Mouse (Mus musculus) kidney, postnatal 4 days (tissue): ENCODE measurements around the gene Glp2r.
A peak's percentile ranks its signal among the peaks of the same experiment; 100 is the strongest.

ENCODE experiments used
- DNase-seq, 2 experiments: peaks; one replicate each; pipeline ENCODE4 v3.0.0; 2021; ENCODE audit warnings: mixed read lengths in 2 of 2

Gene Glp2r

GRCm38 (mm10) chr11:67633620-67634229, 137.2 kb downstream of the Glp2r start:
- DNase-seq = no peak

GRCm38 (mm10) chr11:67632906-67633305, 138.0 kb downstream of the Glp2r start:
- no peak for DNase-seq

GRCm38 (mm10) chr11:67628522-67628921, 142.4 kb downstream of the Glp2r start:
- peak in 1 of 2 experiments; percentile 68 for DNase-seq

- no peak for DNase-seq
Observed at GRCm38 (mm10) chr11:67627179-67627578, 143.8 kb downstream of the Glp2r start.

GRCm38 (mm10) chr11:67622340-67622739, 148.6 kb downstream of the Glp2r start:
- DNase-seq = no peak

- no peak for DNase-seq
Observed at GRCm38 (mm10) chr11:67616557-67617239, 154.3 kb downstream of the Glp2r start.

GRCm38 (mm10) chr11:67612158-67612839, 158.7 kb downstream of the Glp2r start:
- DNase-seq = no peak
